Mouse (Mus musculus): ENCODE results near the gene Rcbtb2.

DNA sequence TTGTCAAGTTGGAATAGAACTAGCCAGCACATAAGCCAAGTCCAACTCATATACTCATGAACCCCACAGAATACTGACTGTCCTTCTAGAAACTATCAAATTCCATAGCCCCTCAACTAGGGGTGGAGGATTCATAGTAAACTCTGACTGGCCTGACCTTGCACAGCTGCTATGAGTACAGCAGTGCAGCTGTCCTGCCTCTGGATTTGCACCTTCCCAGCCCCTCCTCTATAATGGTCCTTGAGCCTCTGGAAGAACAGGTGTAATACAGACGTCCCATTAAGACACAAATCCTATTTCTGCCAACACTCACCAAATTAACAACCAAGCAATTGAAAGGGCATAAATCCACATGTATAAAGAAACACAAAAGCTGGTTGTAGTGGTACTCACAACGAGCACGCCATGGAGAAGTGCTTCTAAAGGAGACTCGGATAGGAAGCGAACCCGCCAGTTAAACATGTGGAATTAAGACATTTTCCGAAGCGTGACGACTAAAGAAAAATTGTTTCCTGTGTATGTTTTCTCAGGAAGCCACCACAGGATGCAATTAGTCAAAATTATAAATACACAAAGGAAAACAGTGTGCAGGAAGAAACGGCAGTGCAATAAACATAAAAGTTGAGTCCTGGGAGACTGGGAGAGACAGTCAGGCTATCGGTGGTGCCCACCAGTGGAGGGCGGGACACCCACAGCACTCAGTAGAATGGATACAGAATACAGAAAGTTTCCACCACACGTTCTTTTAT lies 27.9 kb upstream of the Rcbtb2 start:
- TF ChIP-seq CTCF (IDR thresholded peaks at IDR 0.05; ENCODE audit: borderline replicate concordance, insufficient read depth, low read depth, low read length) (no peak), POLR2A (IDR thresholded peaks at IDR 0.05; ENCODE audit: borderline replicate concordance, insufficient read depth, low read length) (no peak)
